Mouse (Mus musculus) fat pad, adult 2 months (tissue): ENCODE data around the gene Add3.

Experiments
- DNase-seq: peaks from one replicate; pipeline ENCODE4 v3.0.0-alpha.2; 2011; ENCODE audit warnings: low read depth, low spot score; ENCODE audit errors: extremely low read depth

The Add3 gene

GRCm38 (mm10) chr19:53165305-53166240, 25.3 kb downstream of the Add3 start:
- DNase-seq: no peak

GRCm38 (mm10) chr19:53166367-53166766, 26.1 kb downstream of the Add3 start:
- no peak for DNase-seq

GRCm38 (mm10) chr19:53168576-53168975, 28.3 kb downstream of the Add3 start:
- no peak for DNase-seq

- DNase-seq: no peak
Observed at GRCm38 (mm10) chr19:53170651-53171050, 30.4 kb downstream of the Add3 start.

GRCm38 (mm10) chr19:53174034-53174433, 33.8 kb downstream of the Add3 start:
- DNase-seq: no peak

GRCm38 (mm10) chr19:53175550-53175949, 35.3 kb downstream of the Add3 start:
- DNase-seq: no peak

GRCm38 (mm10) chr19:53176518-53176917, 36.3 kb downstream of the Add3 start:
- DNase-seq: no peak

- no peak for DNase-seq
Observed at GRCm38 (mm10) chr19:53178611-53179528, 38.6 kb downstream of the Add3 start.

GRCm38 (mm10) chr19:53180168-53180803, 40.0 kb downstream of the Add3 start:
- DNase-seq: no peak

- DNase-seq: no peak
Observed at GRCm38 (mm10) chr19:53181003-53181861, 41.0 kb downstream of the Add3 start.

- DNase-seq: no peak
Observed at GRCm38 (mm10) chr19:53183620-53184019, 43.4 kb downstream of the Add3 start.

GRCm38 (mm10) chr19:53184216-53184615, 44.0 kb downstream of the Add3 start:
- DNase-seq: no peak

- DNase-seq: no peak
Observed at GRCm38 (mm10) chr19:53184911-53185310, 44.7 kb downstream of the Add3 start.

- no peak for DNase-seq
Observed at GRCm38 (mm10) chr19:53185486-53186134, 45.4 kb downstream of the Add3 start.

GRCm38 (mm10) chr19:53186456-53186855, 46.2 kb downstream of the Add3 start:
- DNase-seq: no peak

- no peak for DNase-seq
Observed at GRCm38 (mm10) chr19:53187533-53187932, 47.3 kb downstream of the Add3 start.

GRCm38 (mm10) chr19:53188186-53188585, 47.9 kb downstream of the Add3 start:
- no peak for DNase-seq

GRCm38 (mm10) chr19:53188724-53189220, 48.5 kb downstream of the Add3 start:
- DNase-seq: no peak

GRCm38 (mm10) chr19:53189736-53190135, 49.5 kb downstream of the Add3 start:
- DNase-seq: no peak
